Mouse (Mus musculus) cerebellum, postnatal 36 days (tissue): ENCODE results near the gene Tmem19.
"Not testable (repeated sequence)": the region's sequence is repeated elsewhere in the genome, so short reads cannot be mapped to it uniquely, and the experiment has no call there.

ENCODE experiments used
- DNase-seq, 2 experiments: peaks; one replicate each; pipeline ENCODE4 v3.0.0; 2021 to 2022; ENCODE audit warnings: mixed read lengths in 2 of 2

Tmem19 gene

GRCm38 (mm10) chr10:115348131-115348530, 14.2 kb downstream of the Tmem19 start:
- no peak for DNase-seq

- DNase-seq, result no peak
These were observed 15.9 kb downstream of the Tmem19 start for GRCm38 (mm10) chr10:115346444-115346843.

- DNase-seq, result no peak
These were observed 19.4 kb downstream of the Tmem19 start for GRCm38 (mm10) chr10:115342771-115343425.

GRCm38 (mm10) chr10:115339820-115340328, 22.4 kb downstream of the Tmem19 start:
- no peak for DNase-seq

- DNase-seq, result no peak
These were observed 25.4 kb downstream of the Tmem19 start for GRCm38 (mm10) chr10:115336901-115337300.

- DNase-seq, result no peak
These were observed 28.8 kb downstream of the Tmem19 start for GRCm38 (mm10) chr10:115333528-115333927.

- no peak for DNase-seq
These were observed 29.3 kb downstream of the Tmem19 start for GRCm38 (mm10) chr10:115332997-115333396.

GRCm38 (mm10) chr10:115332420-115332952, 29.8 kb downstream of the Tmem19 start:
- DNase-seq, result no peak

- DNase-seq, result no peak
These were observed 33.2 kb downstream of the Tmem19 start for GRCm38 (mm10) chr10:115329010-115329530.

GRCm38 (mm10) chr10:115328514-115328913, 33.8 kb downstream of the Tmem19 start:
- no peak for DNase-seq

GRCm38 (mm10) chr10:115323295-115323694, 39.0 kb downstream of the Tmem19 start:
- peak; percentile 72 to 82 for DNase-seq

- no peak for DNase-seq
These were observed 40.8 kb downstream of the Tmem19 start for GRCm38 (mm10) chr10:115321317-115322035.

GRCm38 (mm10) chr10:115318388-115318787, 43.9 kb downstream of the Tmem19 start:
- not testable (repeated sequence) for DNase-seq

GRCm38 (mm10) chr10:115316313-115316712, 46.0 kb downstream of the Tmem19 start:
- no peak for DNase-seq

- DNase-seq, result peak; percentile 98 to 99
These were observed 46.7 kb downstream of the Tmem19 start, which contains the start of gene Rab21 for GRCm38 (mm10) chr10:115315473-115316171. TSS of gene Rab21 (minus strand) at chr10:115315594.

GRCm38 (mm10) chr10:115314582-115315452, 47.5 kb downstream of the Tmem19 start:
- no peak for DNase-seq

GRCm38 (mm10) chr10:115314287-115314581, 48.1 kb downstream of the Tmem19 start:
- DNase-seq, result no peak

- no peak for DNase-seq
These were observed 48.5 kb downstream of the Tmem19 start for GRCm38 (mm10) chr10:115313641-115314286.

GRCm38 (mm10) chr10:115312732-115313131, 49.6 kb downstream of the Tmem19 start:
- no peak for DNase-seq

GRCm38 (mm10) chr10:115312194-115312593, 50.1 kb downstream of the Tmem19 start:
- no peak for DNase-seq

GRCm38 (mm10) chr10:115311263-115311965, 50.9 kb downstream of the Tmem19 start:
- no peak for DNase-seq
